Mouse (Mus musculus): ENCODE data around the gene Hdgfl3.

GRCm38 (mm10) chr7:81932521-81933045, 1.7 kb downstream of the Hdgfl3 start:
- TF ChIP-seq CTCF (IDR thresholded peaks at IDR 0.05; ENCODE audit: borderline replicate concordance, extremely low read depth, insufficient read depth, insufficient read length) (no peak), POLR2A (IDR thresholded peaks at IDR 0.05; ENCODE audit: borderline replicate concordance, extremely low read depth, insufficient read depth, insufficient read length, poor library complexity, severe bottlenecking) (no peak)
